ENCODE assay signal across 12 mouse cellular contexts in genomic region chr3:14787136-14787535, GRCm38 (mm10). TPM values are rescaled to one million over a fixed set of nuclear protein-coding genes. Genes with fewer than 3 reads are reported as not detected.
DNase-seq lines count a peak whose midpoint lies in the region; ATAC-seq and TF ChIP-seq lines count a peak whose summit lies in the region.
"Had no signal": no experiment of that assay in that cellular context is flagged by ENCODE, and none has a peak within 500 bp of the region (broad histone marks: within the 10 kb centered on the region; RNA-seq: fewer than 3 reads in every experiment).

No protein-coding gene starts in this region.

- H3K27me3 ChIP-seq in heart, adult 2 months (ENCODE audit: control insufficient read depth, insufficient read depth, low read length) = no peaks in the 10 kb centered on the region
- H3K27me3 ChIP-seq in midbrain, embryonic 16.5 days (ENCODE audit: control insufficient read depth, insufficient read depth, low read depth, low read length) = no peaks in the 10 kb centered on the region
- H3K27me3 ChIP-seq: embryonic facial prominence, embryonic 13.5 days; midbrain, embryonic 15.5 days had no signal

- no peak overlapping the region for H3K4me2 ChIP-seq in midbrain, embryonic 16.5 days (ENCODE audit: low read length)
- H3K4me2 ChIP-seq: embryonic facial prominence, embryonic 13.5 days; midbrain, embryonic 15.5 days had no signal

- H3K4me3 ChIP-seq in heart, adult 2 months = no peak overlapping the region
- H3K4me3 ChIP-seq in midbrain, embryonic 16.5 days (ENCODE audit: low read depth, low read length) = no peak overlapping the region
- H3K4me3 ChIP-seq: embryonic facial prominence, embryonic 13.5 days; midbrain, embryonic 15.5 days had no signal

- no peak for TF ChIP-seq CTCF in heart, adult 2 months (IDR thresholded peaks at IDR 0.05)

- TF ChIP-seq POLR2A in heart, adult 2 months (IDR thresholded peaks at IDR 0.05; ENCODE audit: insufficient read depth, low read depth, low read length) = no peak

- DNase-seq in heart, adult 18-20 months = peak; percentile 5 to 20
- DNase-seq in heart, adult 2 months = no peak
- peak; percentile 1 for DNase-seq in brain, adult 2 months (ENCODE audit: low read depth, low spot score)
- peak; percentile 34 for DNase-seq in kidney, adult 9 months
- peak; percentile 32 for DNase-seq in lung, postnatal 10 days
- no peak for DNase-seq in adrenal gland, postnatal 36 days
- DNase-seq in embryo, embryonic 10.5 days (ENCODE audit: low spot score) = no peak
- DNase-seq: cerebellum, adult 11-12 months had no signal

- no peak for ATAC-seq in midbrain, embryonic 16.5 days
- ATAC-seq: midbrain, embryonic 15.5 days had no signal

- H3K4me1 ChIP-seq in heart, adult 2 months (ENCODE audit: control insufficient read depth, insufficient read depth, low read length) = no peaks in the 10 kb centered on the region
- no peaks in the 10 kb centered on the region for H3K4me1 ChIP-seq in midbrain, embryonic 16.5 days (ENCODE audit: control insufficient read depth, insufficient read depth, low read length)
- H3K4me1 ChIP-seq: embryonic facial prominence, embryonic 13.5 days; midbrain, embryonic 15.5 days had no signal

- no peaks in the 10 kb centered on the region for H3K36me3 ChIP-seq in heart, adult 2 months (ENCODE audit: control insufficient read depth, insufficient read depth, low read length)
- H3K36me3 ChIP-seq in midbrain, embryonic 16.5 days (ENCODE audit: control insufficient read depth, insufficient read depth, low read length) = no peaks in the 10 kb centered on the region
- H3K36me3 ChIP-seq: embryonic facial prominence, embryonic 13.5 days; midbrain, embryonic 15.5 days had no signal

- WGBS in heart, adult 2 months = 45% methylated on average over 1 of the region's 1 CpGs
- 26% methylated on average over 1 of the region's 1 CpGs for WGBS in midbrain, embryonic 16.5 days

- intact Hi-C loops in heart, adult 2 months (cut with DNase I) = no loop called here

- no peaks in the 10 kb centered on the region for H3K79me2 ChIP-seq in heart, adult 2 months (replicated peaks; ENCODE audit: control insufficient read depth, insufficient read depth, low read length)

- no peak overlapping the region for H3K27ac ChIP-seq in heart, adult 2 months
- no peak overlapping the region for H3K27ac ChIP-seq in midbrain, embryonic 16.5 days (ENCODE audit: low read length)
- H3K27ac ChIP-seq: embryonic facial prominence, embryonic 13.5 days; liver, embryonic 14.5 days; midbrain, embryonic 15.5 days had no signal

- no peak for TF ChIP-seq EP300 in heart, adult 2 months (IDR thresholded peaks at IDR 0.05; ENCODE audit: insufficient read depth, low read depth, low read length)

- no peaks in the 10 kb centered on the region for H3K9me3 ChIP-seq in midbrain, embryonic 16.5 days (replicated peaks; ENCODE audit: control insufficient read depth, low read length, poor library complexity, severe bottlenecking)
- H3K9me3 ChIP-seq: embryonic facial prominence, embryonic 13.5 days; midbrain, embryonic 15.5 days had no signal

- no peak overlapping the region for H3K9ac ChIP-seq in heart, adult 2 months (ENCODE audit: low read depth, low read length)
- H3K9ac ChIP-seq in midbrain, embryonic 16.5 days (ENCODE audit: low read depth, low read length) = no peak overlapping the region
- H3K9ac ChIP-seq: embryonic facial prominence, embryonic 13.5 days; liver, embryonic 14.5 days; midbrain, embryonic 15.5 days had no signal

RNA-seq across cellular contexts. Expression of gene Car1, which starts 21.0 kb away (rescaled TPM):
- total RNA-seq in heart, adult 18-20 months (2021) = not detected
- total RNA-seq in heart, adult 2 months (2021) = not detected
- polyA plus RNA-seq in heart, adult 2 months (2012; rRNA removed) = 0.23 TPM in 1 of 2 replicates, not detected in the other
- under 1 TPM in 1 of 2 experiments, not detected in 1; 0.40 TPM for total RNA-seq in adrenal gland, postnatal 36 days (2021)
- not detected in 2 replicates for polyA plus RNA-seq in midbrain, embryonic 16.5 days (2015; fragmentation: Nextera tagmentation; extraction: Ambion mirVana)

Comparison
In these comparisons a context has a peak if more than half of its experiments do, and no peak if none do; other contexts are left out.
1. DNase-seq: peak in heart, adult 18-20 months (2 of 2), brain, adult 2 months (single experiment), kidney, adult 9 months (single experiment) and lung, postnatal 10 days (single experiment); none in heart, adult 2 months (0 of 2), adrenal gland, postnatal 36 days (0 of 2) and embryo, embryonic 10.5 days (single experiment).